Mouse (Mus musculus) stomach, postnatal 0 days (tissue): ENCODE data around the gene Ccdc60. TPM values are rescaled to one million over a fixed set of nuclear protein-coding genes. Genes with fewer than 3 reads are reported as not detected.

Experiments
- ATAC-seq: fragments of 200-750 bp; cut with Nextera tagmentation; 2 replicates; pipeline ENCODE4 v1.8.0; 2017; ENCODE audit not compliant: low FRiP score, low TSS enrichment
- DNase-seq: peaks from one replicate; pipeline ENCODE4 v3.0.0-alpha.2; 2016; ENCODE audit warnings: low spot score
- H3K27ac ChIP-seq: fragments of 300-500 bp; sonication (generic); replicated peaks from 2 replicates; pipeline ENCODE4 v1.5.1; 2014; ENCODE audit warnings: mild to moderate bottlenecking, control low read depth
- H3K27me3 ChIP-seq: fragments of 300-500 bp; sonication (generic); 2 replicates; pipeline ENCODE4 v1.6.1; 2014; ENCODE audit warnings: low read length; ENCODE audit not compliant: control insufficient read depth, insufficient read depth
- H3K36me3 ChIP-seq: fragments of 300-500 bp; sonication (generic); 2 replicates; pipeline ENCODE4 v1.6.1; 2014; ENCODE audit warnings: low read length, mixed read lengths; ENCODE audit not compliant: control insufficient read depth, insufficient read depth
- H3K4me1 ChIP-seq: fragments of 300-500 bp; sonication (generic); replicated peaks from 2 replicates; pipeline ENCODE4 v1.6.1; 2014; ENCODE audit warnings: antibody characterized with exemption; ENCODE audit not compliant: control insufficient read depth, insufficient read depth
- H3K4me2 ChIP-seq: fragments of 300-500 bp; sonication (generic); replicated peaks from 2 replicates; pipeline ENCODE4 v1.6.1; 2014; ENCODE audit warnings: low read depth, mild to moderate bottlenecking, control low read depth, moderate library complexity
- H3K4me3 ChIP-seq: fragments of 300-500 bp; sonication (generic); 2 replicates; pipeline ENCODE4 v1.5.1; 2014; ENCODE audit warnings: low read depth, low read length, control low read depth
- H3K9ac ChIP-seq: fragments of 300-500 bp; sonication (generic); 2 replicates; pipeline ENCODE4 v1.6.1; 2014; ENCODE audit warnings: mild to moderate bottlenecking, low read length, control low read depth, mixed read lengths
- H3K9me3 ChIP-seq: fragments of 300-500 bp; sonication (generic); 2 replicates; pipeline ENCODE4 v1.6.1; 2016; ENCODE audit warnings: low read length; ENCODE audit not compliant: control insufficient read depth
- CTCF ChIP-seq: IDR thresholded peaks from 2 replicates; pipeline ENCODE4 v1.5.1; 2016; ENCODE audit warnings: antibody characterized with exemption, low read depth, mild to moderate bottlenecking, moderate library complexity
- EP300 ChIP-seq: optimal IDR thresholded peaks from 2 replicates; pipeline ENCODE3; 2016; ENCODE audit warnings: antibody characterized with exemption
- WGBS: fragments of 180-500 bp; shearing (Covaris S2); extraction: QIAGEN DNeasy Blood & Tissue Kit; methylation state at CpG from one replicate; pipeline ENCODE4 v1.1.7; 2014; 5-methylcytosine and 5-hydroxymethylcytosine counted together
- polyA plus RNA-seq: library from polyadenylated mRNA; unstranded; fragments of >200 nt; fragmentation: Nextera tagmentation; extraction: Ambion mirVana; gene quantifications from 2 replicates; pipeline ENCODE4 v1.2.1, GENCODE M21; 2015

Ccdc60 gene
- polyA plus RNA-seq, 1 experiment from 2014 or later, result 1.3 TPM

- H3K4me3 ChIP-seq, result no peak overlapping the region
- no peak overlapping the region for H3K4me2 ChIP-seq
- H3K4me1 ChIP-seq, result no peaks in the 10 kb centered on the region
- no peak for ATAC-seq
- H3K36me3 ChIP-seq, result no peaks in the 10 kb centered on the region
- 75% methylated on average over 5 of the region's 5 CpGs for WGBS
- no peak overlapping the region for H3K27ac ChIP-seq
- no peaks in the 10 kb centered on the region for H3K9me3 ChIP-seq
- DNase-seq, result no peak
- no peak overlapping the region for H3K9ac ChIP-seq
- TF ChIP-seq EP300, result no peak
- no peak for TF ChIP-seq CTCF
- H3K27me3 ChIP-seq, result no peaks in the 10 kb centered on the region
These were observed 86.1 kb downstream of the Ccdc60 start for GRCm38 (mm10) chr5:116202692-116203091.

GRCm38 (mm10) chr5:116194499-116194898 is 94.3 kb downstream of the Ccdc60 start:
- Histone ChIP-seq H3K9ac (no peak overlapping the region), H3K4me1 (no peaks in the 10 kb centered on the region), H3K9me3 (no peaks in the 10 kb centered on the region), H3K27ac (no peak overlapping the region), H3K36me3 (no peaks in the 10 kb centered on the region), H3K4me2 (no peak overlapping the region), H3K27me3 (no peaks in the 10 kb centered on the region), H3K4me3 (no peak overlapping the region)
- 36% methylated on average over 11 of the region's 11 CpGs for WGBS
- no peak for DNase-seq
- no peak for ATAC-seq
- no peak for TF ChIP-seq CTCF
- TF ChIP-seq EP300, result no peak

DNA sequence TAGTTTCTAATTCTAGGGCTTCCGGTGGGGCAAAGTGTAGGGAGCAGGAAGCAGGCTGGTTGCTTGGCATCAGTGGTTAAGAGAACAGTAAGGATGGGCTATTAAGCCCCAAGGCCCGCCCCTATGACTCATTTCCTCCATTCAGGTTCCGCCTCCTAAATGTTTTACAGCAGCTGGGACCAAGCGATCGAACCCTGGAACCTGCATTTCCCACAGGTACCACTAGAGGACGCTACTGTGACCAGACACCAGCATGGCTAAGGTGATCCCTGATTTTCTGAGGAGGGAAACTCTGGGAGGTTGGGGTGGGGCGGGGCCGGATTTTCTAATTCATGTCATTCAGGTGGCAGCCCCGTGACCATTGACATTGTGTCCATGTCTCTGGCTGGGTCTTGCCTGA is 96.1 kb downstream of the Ccdc60 start:
- H3K4me3 ChIP-seq, result no peak overlapping the region
- H3K27ac ChIP-seq, result no peak overlapping the region
- no peak overlapping the region for H3K9ac ChIP-seq
- no peak overlapping the region for H3K4me2 ChIP-seq
- H3K36me3 ChIP-seq, result no peaks in the 10 kb centered on the region
- no peaks in the 10 kb centered on the region for H3K4me1 ChIP-seq
- no peaks in the 10 kb centered on the region for H3K9me3 ChIP-seq
- H3K27me3 ChIP-seq, result no peaks in the 10 kb centered on the region
- ATAC-seq (no peak), DNase-seq (no peak)
- peak; percentile 21; the same call in 1 of the 2 replicates for TF ChIP-seq CTCF
- TF ChIP-seq EP300, result no peak
- WGBS, result 69% methylated on average over 9 of the region's 9 CpGs

DNA sequence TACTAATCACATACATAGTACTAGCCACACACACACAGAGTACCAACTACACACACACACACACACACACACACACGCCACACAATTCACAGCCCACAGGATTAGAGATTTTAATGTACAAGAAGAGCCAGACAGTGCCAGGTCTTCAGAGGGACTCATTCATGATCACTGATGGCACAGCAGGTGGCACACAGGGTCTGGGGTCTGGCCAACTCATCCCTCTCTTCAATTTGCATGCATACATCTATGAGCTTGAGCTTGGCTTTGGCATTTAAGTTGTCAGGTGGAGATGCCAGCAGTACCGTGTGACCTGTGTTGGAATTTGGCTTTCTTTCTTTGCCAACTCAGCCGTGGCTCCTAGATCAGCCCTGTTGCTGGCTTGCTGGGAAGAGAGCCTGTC is 97.2 kb downstream of the Ccdc60 start:
- Histone ChIP-seq H3K4me1 (no peaks in the 10 kb centered on the region), H3K4me3 (no peak overlapping the region), H3K27ac (no peak overlapping the region), H3K27me3 (no peaks in the 10 kb centered on the region), H3K9me3 (no peaks in the 10 kb centered on the region), H3K36me3 (no peaks in the 10 kb centered on the region), H3K9ac (no peak overlapping the region), H3K4me2 (no peak overlapping the region)
- ATAC-seq, result no peak
- TF ChIP-seq EP300 (no peak), CTCF (no peak)
- WGBS, result 83% methylated on average over 3 of the region's 3 CpGs
- DNase-seq, result no peak

GRCm38 (mm10) chr5:116189818-116190217 is 99.0 kb downstream of the Ccdc60 start:
- no peak overlapping the region for H3K4me3 ChIP-seq
- no peak overlapping the region for H3K9ac ChIP-seq
- H3K27me3 ChIP-seq, result no peaks in the 10 kb centered on the region
- no peaks in the 10 kb centered on the region for H3K9me3 ChIP-seq
- DNase-seq, result no peak
- no peaks in the 10 kb centered on the region for H3K4me1 ChIP-seq
- WGBS, result 15% methylated on average over 6 of the region's 6 CpGs
- TF ChIP-seq CTCF (no peak), EP300 (no peak)
- H3K4me2 ChIP-seq, result no peak overlapping the region
- no peak for ATAC-seq
- H3K27ac ChIP-seq, result no peak overlapping the region
- no peaks in the 10 kb centered on the region for H3K36me3 ChIP-seq

- H3K9me3 ChIP-seq, result no peaks in the 10 kb centered on the region
- no peak overlapping the region for H3K4me3 ChIP-seq
- ATAC-seq, result no peak
- H3K9ac ChIP-seq, result no peak overlapping the region
- no peak for DNase-seq
- H3K4me2 ChIP-seq, result no peak overlapping the region
- H3K27ac ChIP-seq, result no peak overlapping the region
- WGBS, result 18% methylated on average over 13 of the region's 13 CpGs
- no peak for TF ChIP-seq EP300
- no peaks in the 10 kb centered on the region for H3K4me1 ChIP-seq
- no peaks in the 10 kb centered on the region for H3K27me3 ChIP-seq
- H3K36me3 ChIP-seq, result no peaks in the 10 kb centered on the region
These were observed 108.2 kb downstream of the Ccdc60 start for GRCm38 (mm10) chr5:116180594-116180993.
